Mouse (Mus musculus): ENCODE measurements around the gene Vps26b. TPM values are rescaled to one million over a fixed set of nuclear protein-coding genes. Genes with fewer than 3 reads are reported as not detected.

Gene Vps26b
- 44.0 and 45.4 TPM in 2 replicates for polyA plus RNA-seq (2016; fragmentation: Nextera tagmentation; extraction: Ambion mirVana)

GRCm38 (mm10) chr9:27029828-27030762, at the start of gene Vps26b, which contains the start of gene Ncapd3:
Gene Vps26b, minus strand, starts transcription at chr9:27030065.
Gene Ncapd3, plus strand, starts transcription at chr9:27030175.
- no peaks in the 10 kb centered on the region for H3K9me3 ChIP-seq
- H3K9ac ChIP-seq (replicated peaks), result peak within 1 kb of the TSS; percentile 95
- H3K4me3 ChIP-seq (replicated peaks), result peak within 1 kb of the TSS; percentile 97
- no peaks in the 10 kb centered on the region for H3K27me3 ChIP-seq
- H3K27ac ChIP-seq, result peak within 1 kb of the TSS; percentile 89
- under 1% methylated on average over 80 of the region's 80 CpGs for WGBS
- peak within 1 kb of the TSS; percentile 93 for H3K4me2 ChIP-seq
- H3K36me3 ChIP-seq, result peaks cover 13% of the 10 kb centered on the region; the same call in 1 of the 2 replicates
- peaks cover 42% of the 10 kb centered on the region for H3K4me1 ChIP-seq (replicated peaks)
- peak; percentile 96 for ATAC-seq (ENCODE audit: insufficient number of reproducible peaks, insufficient read depth, low FRiP score, low TSS enrichment, low read depth)

GRCm38 (mm10) chr9:27075812-27076211, 45.9 kb upstream of the Vps26b start:
- H3K4me1 ChIP-seq (replicated peaks), result no peaks in the 10 kb centered on the region
- H3K4me3 ChIP-seq (replicated peaks), result no peak overlapping the region
- no peaks in the 10 kb centered on the region for H3K9me3 ChIP-seq
- H3K36me3 ChIP-seq, result peaks cover 74% of the 10 kb centered on the region
- no peak overlapping the region for H3K9ac ChIP-seq (replicated peaks)
- no peaks in the 10 kb centered on the region for H3K27me3 ChIP-seq
- no peak for ATAC-seq (ENCODE audit: insufficient number of reproducible peaks, insufficient read depth, low FRiP score, low TSS enrichment, low read depth)
- H3K4me2 ChIP-seq, result no peak overlapping the region
- H3K27ac ChIP-seq, result no peak overlapping the region

GRCm38 (mm10) chr9:27074677-27075076, 44.8 kb upstream of the Vps26b start:
- Histone ChIP-seq H3K4me1 (replicated peaks) (no peaks in the 10 kb centered on the region), H3K27ac (no peak overlapping the region), H3K4me3 (replicated peaks) (no peak overlapping the region), H3K4me2 (no peak overlapping the region), H3K9me3 (no peaks in the 10 kb centered on the region), H3K9ac (replicated peaks) (no peak overlapping the region), H3K27me3 (no peaks in the 10 kb centered on the region), H3K36me3 (peaks cover 76% of the 10 kb centered on the region)
- no peak for ATAC-seq (ENCODE audit: insufficient number of reproducible peaks, insufficient read depth, low FRiP score, low TSS enrichment, low read depth)
- 80% methylated on average over 1 of the region's 1 CpGs for WGBS

- no peak overlapping the region for H3K4me2 ChIP-seq
- H3K27ac ChIP-seq, result no peak overlapping the region
- 93% methylated on average over 4 of the region's 4 CpGs for WGBS
- H3K4me3 ChIP-seq (replicated peaks), result no peak overlapping the region
- peaks cover 89% of the 10 kb centered on the region for H3K36me3 ChIP-seq
- no peaks in the 10 kb centered on the region for H3K4me1 ChIP-seq (replicated peaks)
- H3K9ac ChIP-seq (replicated peaks), result no peak overlapping the region
- no peak for ATAC-seq (ENCODE audit: insufficient number of reproducible peaks, insufficient read depth, low FRiP score, low TSS enrichment, low read depth)
- H3K27me3 ChIP-seq, result no peaks in the 10 kb centered on the region
- H3K9me3 ChIP-seq, result 0 out of 2 replicates have a peak, but pooled peaks cover 1% of the 10 kb centered on the region
Observed at GRCm38 (mm10) chr9:27070895-27071294, 41.0 kb upstream of the Vps26b start.

GRCm38 (mm10) chr9:27058341-27058740, 28.5 kb upstream of the Vps26b start:
- Histone ChIP-seq H3K4me1 (replicated peaks) (no peaks in the 10 kb centered on the region), H3K9me3 (no peaks in the 10 kb centered on the region), H3K36me3 (peaks cover 89% of the 10 kb centered on the region), H3K27me3 (no peaks in the 10 kb centered on the region), H3K4me3 (replicated peaks) (no peak overlapping the region), H3K27ac (no peak overlapping the region), H3K4me2 (no peak overlapping the region), H3K9ac (replicated peaks) (no peak overlapping the region)
- ATAC-seq (ENCODE audit: insufficient number of reproducible peaks, insufficient read depth, low FRiP score, low TSS enrichment, low read depth), result no peak
- 96% methylated on average over 5 of the region's 5 CpGs for WGBS

- no peak overlapping the region for H3K9ac ChIP-seq (replicated peaks)
- H3K9me3 ChIP-seq, result no peaks in the 10 kb centered on the region
- peaks cover 93% of the 10 kb centered on the region for H3K36me3 ChIP-seq
- 94% methylated on average over 2 of the region's 2 CpGs for WGBS
- H3K4me2 ChIP-seq, result no peak overlapping the region
- H3K27ac ChIP-seq, result no peak overlapping the region
- no peaks in the 10 kb centered on the region for H3K27me3 ChIP-seq
- no peak overlapping the region for H3K4me3 ChIP-seq (replicated peaks)
- H3K4me1 ChIP-seq (replicated peaks), result no peaks in the 10 kb centered on the region
- no peak for ATAC-seq (ENCODE audit: insufficient number of reproducible peaks, insufficient read depth, low FRiP score, low TSS enrichment, low read depth)
Observed at GRCm38 (mm10) chr9:27049492-27049891, 19.6 kb upstream of the Vps26b start.

- Histone ChIP-seq H3K36me3 (peaks cover 95% of the 10 kb centered on the region), H3K4me2 (no peak overlapping the region), H3K9me3 (no peaks in the 10 kb centered on the region), H3K27ac (no peak overlapping the region), H3K4me1 (replicated peaks) (no peaks in the 10 kb centered on the region), H3K27me3 (no peaks in the 10 kb centered on the region), H3K4me3 (replicated peaks) (no peak overlapping the region), H3K9ac (replicated peaks) (no peak overlapping the region)
- no peak for ATAC-seq (ENCODE audit: insufficient number of reproducible peaks, insufficient read depth, low FRiP score, low TSS enrichment, low read depth)
- 94% methylated on average over 5 of the region's 5 CpGs for WGBS
Observed at GRCm38 (mm10) chr9:27043892-27044291, 14.0 kb upstream of the Vps26b start.

GRCm38 (mm10) chr9:27030763-27031100, 867 bp upstream of the Vps26b start:
- Histone ChIP-seq H3K27me3 (no peaks in the 10 kb centered on the region), H3K9me3 (no peaks in the 10 kb centered on the region), H3K4me1 (replicated peaks) (peaks cover 42% of the 10 kb centered on the region), H3K27ac (0 out of 2 replicates have a peak overlapping the region, but pooled peaks have one; percentile 23), H3K9ac (replicated peaks) (peak overlapping the region; percentile 80), H3K4me2 (peak overlapping the region; percentile 93), H3K36me3 (peaks cover 13% of the 10 kb centered on the region; the same call in 1 of the 2 replicates), H3K4me3 (replicated peaks) (peak overlapping the region; percentile 97)
- ATAC-seq (ENCODE audit: insufficient number of reproducible peaks, insufficient read depth, low FRiP score, low TSS enrichment, low read depth), result peak; percentile 56
- WGBS, result under 1% methylated on average over 17 of the region's 17 CpGs

GRCm38 (mm10) chr9:27029022-27029827, 640 bp downstream of the Vps26b start:
- peak; percentile 10; the same call in 1 of the 2 replicates for ATAC-seq (ENCODE audit: insufficient number of reproducible peaks, insufficient read depth, low FRiP score, low TSS enrichment, low read depth)
- Histone ChIP-seq H3K27me3 (no peaks in the 10 kb centered on the region), H3K9ac (replicated peaks) (peak overlapping the region; percentile 95)

GRCm38 (mm10) chr9:27026708-27027107, 3.2 kb downstream of the Vps26b start:
- no peak for ATAC-seq (ENCODE audit: insufficient number of reproducible peaks, insufficient read depth, low FRiP score, low TSS enrichment, low read depth)
- H3K27me3 ChIP-seq, result no peaks in the 10 kb centered on the region
- peaks cover 34% of the 10 kb centered on the region for H3K4me1 ChIP-seq (replicated peaks)
- peaks cover 27% of the 10 kb centered on the region; the same call in 1 of the 2 replicates for H3K36me3 ChIP-seq
- H3K9me3 ChIP-seq, result no peaks in the 10 kb centered on the region
- H3K4me3 ChIP-seq (replicated peaks), result no peak overlapping the region
- H3K4me2 ChIP-seq, result peak overlapping the region; percentile 93; the same call in 1 of the 2 replicates
- 91% methylated on average over 1 of the region's 1 CpGs for WGBS
- H3K9ac ChIP-seq (replicated peaks), result no peak overlapping the region
- no peak overlapping the region for H3K27ac ChIP-seq

More at GRCm38 (mm10) chr9:27029022-27029827, 640 bp downstream of the Vps26b start:
- H3K9me3 ChIP-seq, result no peaks in the 10 kb centered on the region
- peak overlapping the region; percentile 93 for H3K4me2 ChIP-seq
- peaks cover 17% of the 10 kb centered on the region; the same call in 1 of the 2 replicates for H3K36me3 ChIP-seq
- peaks cover 42% of the 10 kb centered on the region for H3K4me1 ChIP-seq (replicated peaks)
- under 1% methylated on average over 52 of the region's 52 CpGs for WGBS
- peak overlapping the region; percentile 97 for H3K4me3 ChIP-seq (replicated peaks)
- peak overlapping the region; percentile 89 for H3K27ac ChIP-seq

- WGBS, result 90% methylated on average over 4 of the region's 4 CpGs
- no peak overlapping the region for H3K27ac ChIP-seq
- H3K9ac ChIP-seq (replicated peaks), result no peak overlapping the region
- H3K4me2 ChIP-seq, result no peak overlapping the region
- ATAC-seq (ENCODE audit: insufficient number of reproducible peaks, insufficient read depth, low FRiP score, low TSS enrichment, low read depth), result no peak
- peaks cover 23% of the 10 kb centered on the region for H3K4me1 ChIP-seq (replicated peaks)
- no peak overlapping the region for H3K4me3 ChIP-seq (replicated peaks)
- no peaks in the 10 kb centered on the region for H3K9me3 ChIP-seq
- no peaks in the 10 kb centered on the region for H3K27me3 ChIP-seq
- peaks cover 43% of the 10 kb centered on the region for H3K36me3 ChIP-seq
Observed at GRCm38 (mm10) chr9:27023681-27024080, 6.2 kb downstream of the Vps26b start.
